Mouse (Mus musculus) stomach, postnatal 0 days (tissue): ENCODE measurements around the gene St7.

Source experiments
- CTCF ChIP-seq: IDR thresholded peaks from 2 replicates; pipeline ENCODE4 v1.5.1; 2016; ENCODE audit warnings: antibody characterized with exemption, low read depth, mild to moderate bottlenecking, moderate library complexity
- EP300 ChIP-seq: optimal IDR thresholded peaks from 2 replicates; pipeline ENCODE3; 2016; ENCODE audit warnings: antibody characterized with exemption

GRCm38 (mm10) chr6:17814074-17814649 lies 121.4 kb downstream of the St7 start:
- TF ChIP-seq CTCF (peak; percentile 40), EP300 (no peak)
